Mouse (Mus musculus) T-helper 17 cell (primary cell): Measurements from ENCODE around the gene Zfp512b.

ENCODE experiments used
- in situ Hi-C, 2 experiments: fragments of 300-600 bp; cut with MboI, MseI; formaldehyde crosslinking; loops; 1 replicate in 1 of 2; 2 replicates in 1 of 2; pipeline ENCODE4 v1.15.1; 2025; ENCODE audit warnings: high pct_unique_total_duplicates in 2 of 2

Gene Zfp512b

DNA sequence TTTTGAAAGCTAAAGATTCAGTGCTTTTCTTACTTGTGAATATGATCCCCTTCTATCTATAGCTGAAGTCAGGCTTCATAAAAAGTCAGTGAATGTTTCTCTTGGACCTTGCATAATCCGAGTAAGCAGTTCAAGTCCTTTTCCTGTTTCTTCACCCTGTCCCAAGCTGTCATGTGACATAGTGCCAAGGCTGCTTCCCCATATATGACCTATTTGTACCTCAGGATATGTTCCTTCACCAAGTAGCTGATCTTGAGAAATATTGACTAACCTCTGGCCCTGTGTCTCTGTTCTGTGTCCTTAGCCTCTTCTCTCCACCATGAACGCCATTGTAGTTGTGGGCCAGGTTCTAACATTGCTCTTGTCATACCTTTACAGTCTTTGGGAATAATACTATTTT, 56.2 kb downstream of the Zfp512b start:
- in situ Hi-C loops: no loop called here

GRCm38 (mm10) chr2:181532589-181532988, 60.0 kb downstream of the Zfp512b start:
- in situ Hi-C loops: no loop called here
